Mouse (Mus musculus) MEL (cell line): Measurements from ENCODE around the gene Sult3a1. TPM values are rescaled to one million over a fixed set of nuclear protein-coding genes. Genes with fewer than 3 reads are reported as not detected.

Source experiments
- polyA plus RNA-seq, 2 experiments: library from polyadenylated mRNA; stranded (reverse) in 1 of 2; unstranded in 1 of 2; fragments of >175 nt in 1 of 2; fragments of >200 nt in 1 of 2; gene quantifications; 2 replicates each; pipeline versions ENCODE4 v1.2.1 to v1.2.4; 2012; ENCODE audit warnings: low replicate concordance in 2 of 2, low read depth in 1 of 2; ENCODE audit not compliant: insufficient read length in 2 of 2, insufficient read depth in 1 of 2, missing spikeins in 1 of 2
- total RNA-seq: library from RNA; depleted of rRNA; stranded (reverse); fragments of 300-350 nt; gene quantifications from 2 replicates; pipeline ENCODE4 v1.2.3, GENCODE M21; 2012; rRNA removed

Gene Sult3a1
- total and polyA plus RNA-seq, 3 experiments, result not detected

Other genes starting within 250 kb of the Sult3a1 start
- gene Clvs2, start 233.0 kb upstream of the Sult3a1 start, total RNA-seq, result not detected in 2 replicates
- not detected for gene Clvs2, start 233.0 kb upstream of the Sult3a1 start, polyA plus RNA-seq
- gene Sult3a2, start 71.0 kb upstream of the Sult3a1 start, total RNA-seq, result not detected in 2 replicates
- not detected for gene Sult3a2, start 71.0 kb upstream of the Sult3a1 start, polyA plus RNA-seq
- not detected in 2 replicates for gene Rsph4a, start 47.4 kb downstream of the Sult3a1 start, total RNA-seq
- not detected for gene Rsph4a, start 47.4 kb downstream of the Sult3a1 start, polyA plus RNA-seq
- 6.6 and 6.9 TPM in 2 replicates for gene Zup1, start 93.5 kb downstream of the Sult3a1 start, total RNA-seq
- 1 to 10 TPM in 1 of 2 experiments, not detected in 1; 6.0 TPM for gene Zup1, start 93.5 kb downstream of the Sult3a1 start, polyA plus RNA-seq
- 137 and 157 TPM in 2 replicates for gene Rwdd1, start 161.9 kb downstream of the Sult3a1 start, total RNA-seq
- gene Rwdd1, start 161.9 kb downstream of the Sult3a1 start, polyA plus RNA-seq, result 100 to 1,000 TPM in 1 of 2 experiments, not detected in 1; 114 TPM
- gene Trappc3l, start 179.9 kb downstream of the Sult3a1 start, total RNA-seq, result not detected in 2 replicates
- not detected for gene Trappc3l, start 179.9 kb downstream of the Sult3a1 start, polyA plus RNA-seq
- gene Calhm4, start 186.6 kb downstream of the Sult3a1 start, total RNA-seq, result not detected in 2 replicates
- gene Calhm4, start 186.6 kb downstream of the Sult3a1 start, polyA plus RNA-seq, result not detected
- not detected in 2 replicates for gene Calhm5, start 238.8 kb downstream of the Sult3a1 start, total RNA-seq
- gene Calhm5, start 238.8 kb downstream of the Sult3a1 start, polyA plus RNA-seq, result not detected